Mouse (Mus musculus): ENCODE measurements around the gene Gpsm3. TPM values are rescaled to one million over a fixed set of nuclear protein-coding genes. Genes with fewer than 3 reads are reported as not detected.

The Gpsm3 gene
- total and polyA plus RNA-seq, 3 experiments = 13.0 to 38.7 (median 18.2) TPM

DNA sequence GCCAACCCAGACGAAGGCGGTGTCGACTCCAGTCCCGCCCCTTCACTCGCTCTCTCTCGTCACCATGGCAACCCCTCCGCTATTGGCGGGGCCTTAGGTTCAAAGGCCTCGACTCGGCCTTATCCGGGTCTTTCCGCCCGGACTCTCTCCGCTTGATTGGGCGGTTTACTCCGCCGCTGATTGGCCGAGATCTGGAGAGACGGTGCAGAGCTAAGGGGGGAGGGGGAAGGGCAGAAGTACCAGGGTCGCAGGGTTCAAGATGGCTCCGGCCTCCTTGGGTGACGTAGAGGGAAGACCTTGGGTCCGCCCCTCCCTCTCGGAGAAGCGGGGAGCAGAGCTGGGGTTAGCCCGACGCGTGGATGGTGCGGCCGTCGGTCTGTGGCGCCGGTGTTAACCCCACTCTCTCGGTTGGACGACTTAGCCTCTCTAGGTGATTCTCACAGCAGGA is 14.5 kb downstream of the Gpsm3 start, which contains the start of gene Agpat1:
TSS of gene Agpat1 (plus strand) at position 202 of the 448 bp plus-strand sequence.
- no peaks in the 10 kb centered on the region for H3K9me3 ChIP-seq (replicated peaks; ENCODE audit: low read length)
- peaks cover 15 to 45% of the 10 kb centered on the region in 2 experiments for H3K36me3 ChIP-seq (replicated peaks in 1 of 2; ENCODE audit: control insufficient read depth in 1 of 2, insufficient read depth in 1 of 2, low read length in 1 of 2)
- H3K4me3 ChIP-seq (replicated peaks in 1 of 3; ENCODE audit: low read depth in 2 of 3, low read length in 2 of 3, poor library complexity in 1 of 3) = peak within 1 kb of the TSS; percentile 75 to 97 (median 82)
- H3K27me3 ChIP-seq (replicated peaks) = no peaks in the 10 kb centered on the region
- peaks cover 12% of the 10 kb centered on the region for H3K79me2 ChIP-seq (replicated peaks; ENCODE audit: control insufficient read depth, extremely low read depth, insufficient read depth, poor library complexity, severe bottlenecking)
- peak within 1 kb of the TSS; percentile 91 for H3K9ac ChIP-seq (ENCODE audit: insufficient read depth, low read depth)
- TF ChIP-seq NELFE (IDR thresholded peaks at IDR 0.05; ENCODE audit: low read depth, low read length) (peak; percentile 80), KAT2A (IDR thresholded peaks at IDR 0.05; ENCODE audit: insufficient replicate concordance, low read length) (no peak), POLR2A (IDR thresholded peaks at IDR 0.05; ENCODE audit: low read depth, low read length) (peak; percentile 92), ZMIZ1 (IDR thresholded peaks at IDR 0.05; ENCODE audit: low read depth, low read length) (0 out of 2 replicates have a peak, but pooled peaks have one; percentile 19), TCF12 (IDR thresholded peaks at IDR 0.05; ENCODE audit: low read depth, low read length) (peak; percentile 87), MXI1 (IDR thresholded peaks at IDR 0.05; ENCODE audit: low read depth, low read length) (peak; percentile 34), TBP (conservative IDR thresholded peaks at IDR 0.05; ENCODE audit: low read depth, low read length) (peak; percentile 69; the same call in 1 of the 2 replicates), MAFK (IDR thresholded peaks at IDR 0.05; ENCODE audit: insufficient replicate concordance, low read length) (no peak), ZNF384 (IDR thresholded peaks at IDR 0.05; ENCODE audit: low read depth, low read length) (no peak), MAZ (IDR thresholded peaks at IDR 0.05; ENCODE audit: low read depth, low read length) (peak; percentile 21; the same call in 1 of the 2 replicates), ELF1 (IDR thresholded peaks at IDR 0.05; ENCODE audit: low read depth, low read length) (no peak), ETS1 (conservative IDR thresholded peaks at IDR 0.05; ENCODE audit: low read depth, low read length) (no peak), MEF2A (IDR thresholded peaks at IDR 0.05; ENCODE audit: borderline replicate concordance, low read depth, low read length) (peak; percentile 47; the same call in 1 of the 2 replicates), MYC (IDR thresholded peaks at IDR 0.05; ENCODE audit: low read depth, low read length) (no peak)
- dilution Hi-C loops (cut with MboI; ENCODE audit: extremely low pct_ligation_motif_present, extremely low pct_unique_long_range_greater_than_20kb, low sequenced_read_pairs) = no loop called here
- DNase-seq (ENCODE audit: extremely low read depth) = peak; percentile 99
- in situ Hi-C loops (cut with MboI; ENCODE audit: low pct_ligation_motif_present, low pct_unique_long_range_greater_than_20kb, low sequenced_read_pairs) = no loop called here
- peaks cover 12 to 39% of the 10 kb centered on the region in 2 experiments for H3K4me1 ChIP-seq (ENCODE audit: control insufficient read depth in 1 of 2, insufficient read depth in 2 of 2)
- peak within 1 kb of the TSS; percentile 49 for H3K27ac ChIP-seq (ENCODE audit: insufficient read depth, low read depth)
- H3K4me2 ChIP-seq (ENCODE audit: insufficient read depth, low read depth, poor library complexity, severe bottlenecking) = peak within 1 kb of the TSS; percentile 86

DNA sequence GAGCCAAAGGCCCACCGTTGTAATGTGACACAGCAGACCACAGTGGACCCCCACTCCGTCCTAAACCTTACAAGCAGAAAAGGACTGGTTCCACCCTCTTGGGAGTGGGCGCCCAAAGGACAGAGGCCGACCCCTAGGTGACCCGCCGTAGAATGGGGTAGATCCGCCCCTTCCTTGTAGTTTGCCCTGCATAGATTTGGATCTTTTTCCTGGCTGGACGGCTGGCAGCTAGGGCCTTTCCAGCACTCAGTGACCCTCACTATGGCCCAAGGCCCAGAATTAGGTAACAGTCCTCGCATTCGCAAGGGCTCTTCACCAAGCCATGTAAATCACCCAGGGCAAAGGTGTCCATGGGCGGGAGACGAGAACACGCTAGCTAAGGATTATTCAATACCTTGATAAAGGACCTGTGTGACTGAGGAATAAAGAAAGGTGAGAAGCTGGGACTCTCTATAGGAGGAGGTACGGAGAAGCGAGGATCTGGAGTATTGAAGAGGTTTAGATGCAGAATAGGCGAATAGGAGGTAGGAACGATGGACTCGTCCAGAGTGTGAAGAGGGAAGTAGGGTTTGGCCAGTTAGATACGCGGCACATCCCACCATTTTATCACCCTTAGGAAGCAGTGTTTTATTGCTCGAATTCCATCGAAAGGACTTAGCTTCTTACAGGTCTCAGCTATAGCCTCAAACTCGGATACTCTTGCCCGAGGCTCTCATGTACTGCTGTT is 15.1 kb downstream of the Gpsm3 start:
- Histone ChIP-seq H3K79me2 (replicated peaks; ENCODE audit: control insufficient read depth, extremely low read depth, insufficient read depth, poor library complexity, severe bottlenecking) (peaks cover 12% of the 10 kb centered on the region), H3K9ac (ENCODE audit: insufficient read depth, low read depth) (peak overlapping the region; percentile 49), H3K4me2 (ENCODE audit: insufficient read depth, low read depth, poor library complexity, severe bottlenecking) (peak overlapping the region; percentile 86), H3K36me3 (replicated peaks in 1 of 2; ENCODE audit: control insufficient read depth in 1 of 2, insufficient read depth in 1 of 2, low read length in 1 of 2) (peaks cover 15 to 44% of the 10 kb centered on the region in 2 experiments), H3K9me3 (replicated peaks; ENCODE audit: low read length) (no peaks in the 10 kb centered on the region), H3K27me3 (replicated peaks) (no peaks in the 10 kb centered on the region), H3K4me1 (ENCODE audit: control insufficient read depth in 1 of 2, insufficient read depth in 2 of 2) (peaks cover 12 to 39% of the 10 kb centered on the region in 2 experiments), H3K27ac (ENCODE audit: insufficient read depth, low read depth) (peak overlapping the region; percentile 49), H3K4me3 (replicated peaks in 1 of 3; ENCODE audit: low read depth in 2 of 3, low read length in 2 of 3, poor library complexity in 1 of 3) (peak overlapping the region; percentile 63 to 97 (median 82))
- DNase-seq (ENCODE audit: extremely low read depth) = peak; percentile 40
- in situ Hi-C loops (cut with MboI; ENCODE audit: low pct_ligation_motif_present, low pct_unique_long_range_greater_than_20kb, low sequenced_read_pairs) = no loop called here
- dilution Hi-C loops (cut with MboI; ENCODE audit: extremely low pct_ligation_motif_present, extremely low pct_unique_long_range_greater_than_20kb, low sequenced_read_pairs) = no loop called here
- TF ChIP-seq MAFK (IDR thresholded peaks at IDR 0.05; ENCODE audit: insufficient replicate concordance, low read length) (no peak), ETS1 (conservative IDR thresholded peaks at IDR 0.05; ENCODE audit: low read depth, low read length) (no peak), UBTF (IDR thresholded peaks at IDR 0.05; ENCODE audit: low read depth, low read length) (0 out of 2 replicates have a peak, but pooled peaks have one; percentile 27)

All from CH12.LX (cell line).